Mouse (Mus musculus) spleen, postnatal 4 days (tissue): ENCODE measurements around the gene Crygf.
"Not testable (repeated sequence)": the region's sequence is repeated elsewhere in the genome, so short reads cannot be mapped to it uniquely, and the experiment has no call there.

ENCODE experiments used
- DNase-seq, 2 experiments: peaks; one replicate each; pipeline ENCODE4 v3.0.0; 2022; ENCODE audit warnings: low spot score in 2 of 2

The Crygf gene

GRCm38 (mm10) chr1:65926294-65926693 is at the start of gene Crygf:
Gene Crygf (plus strand): TSS chr1:65926520.
- DNase-seq = no peak

- DNase-seq = no peak
Measured at GRCm38 (mm10) chr1:65925361-65926210, 734 bp upstream of the Crygf start.

- not testable (repeated sequence) for DNase-seq
Measured at GRCm38 (mm10) chr1:65926696-65927095, 376 bp downstream of the Crygf start.

- DNase-seq = no peak
Measured at GRCm38 (mm10) chr1:65930055-65930454, 3.7 kb downstream of the Crygf start.

- DNase-seq = no peak
Measured at GRCm38 (mm10) chr1:65932091-65932812, 5.9 kb downstream of the Crygf start.
